In genomic region chr4:144930366-144930765, GRCm38 (mm10) we compare ENCODE assay signal across 8 mouse cellular contexts. TPM values are rescaled to one million over a fixed set of nuclear protein-coding genes. Genes with fewer than 3 reads are reported as not detected.
DNase-seq lines count a peak whose midpoint lies in the region; ATAC-seq and TF ChIP-seq lines count a peak whose summit lies in the region.

No protein-coding gene starts in this region.

- H3K27me3 ChIP-seq in intestine, postnatal 0 days (replicated peaks; ENCODE audit: control insufficient read depth, insufficient read depth, low read length): no peaks in the 10 kb centered on the region
- no peaks in the 10 kb centered on the region for H3K27me3 ChIP-seq in liver, embryonic 13.5 days

- H3K27ac ChIP-seq in intestine, postnatal 0 days (ENCODE audit: low read depth, low read length): peak overlapping the region; percentile 42
- no peak overlapping the region for H3K27ac ChIP-seq in liver, embryonic 13.5 days

- WGBS in intestine, postnatal 0 days: 15% methylated on average over 10 of the region's 10 CpGs
- WGBS in liver, embryonic 13.5 days (ENCODE audit: insufficient replicate concordance): 19% methylated on average over 10 of the region's 10 CpGs

- H3K36me3 ChIP-seq in intestine, postnatal 0 days (ENCODE audit: control insufficient read depth, insufficient read depth): peaks cover 24% of the 10 kb centered on the region
- H3K36me3 ChIP-seq in liver, embryonic 13.5 days: peaks cover 13% of the 10 kb centered on the region; the same call in 1 of the 2 replicates

- H3K9ac ChIP-seq in intestine, postnatal 0 days (ENCODE audit: low read depth, low read length): no peak overlapping the region
- no peak overlapping the region for H3K9ac ChIP-seq in liver, embryonic 13.5 days

- no peak overlapping the region for H3K4me3 ChIP-seq in intestine, postnatal 0 days (ENCODE audit: low read depth, low read length)
- H3K4me3 ChIP-seq in liver, embryonic 13.5 days (replicated peaks): no peak overlapping the region

- no peaks in the 10 kb centered on the region for H3K9me3 ChIP-seq in intestine, postnatal 0 days (ENCODE audit: control insufficient read depth)
- no peaks in the 10 kb centered on the region for H3K9me3 ChIP-seq in liver, embryonic 13.5 days (replicated peaks)

- peak overlapping the region; percentile 2; the same call in 1 of the 2 replicates for H3K4me2 ChIP-seq in intestine, postnatal 0 days (replicated peaks; ENCODE audit: low read depth)
- no peak overlapping the region for H3K4me2 ChIP-seq in liver, embryonic 13.5 days

- intact Hi-C loops in gastrocnemius, postnatal 14 days (cut with DNase I; ENCODE audit: low total_unique reads): no loop called here

- peaks cover 10% of the 10 kb centered on the region for H3K4me1 ChIP-seq in intestine, postnatal 0 days (replicated peaks; ENCODE audit: control insufficient read depth, insufficient read depth, low read length)
- H3K4me1 ChIP-seq in liver, embryonic 13.5 days (replicated peaks): 0 out of 2 replicates have a peak, but pooled peaks cover 9% of the 10 kb centered on the region

- peak; percentile 47 for ATAC-seq in intestine, postnatal 0 days
- ATAC-seq in liver, embryonic 13.5 days (ENCODE audit: low read depth): peak; percentile 38; the same call in 1 of the 2 replicates
- ATAC-seq in erythroblast, adult 5-6 weeks (replicated peaks; ENCODE audit: low FRiP score, poor library complexity, severe bottlenecking): no peak

- TF ChIP-seq CTCF in intestine, postnatal 0 days (IDR thresholded peaks at IDR 0.05; ENCODE audit: low read depth): no peak

- peak; percentile 21 for DNase-seq in layer of hippocampus, adult 11-12 months (ENCODE audit: low spot score)
- no peak for DNase-seq in layer of hippocampus, postnatal 36 days
- DNase-seq in cerebellum, adult 9-10 months: peak; percentile 28
- DNase-seq in gastrocnemius, postnatal 14 days: peak; percentile 82
- DNase-seq in liver, embryonic 13.5 days: no peak
- peak; percentile 66 to 72 for DNase-seq in right cerebral cortex, postnatal 10 days (ENCODE audit: low spot score in 2 of 2)

RNA-seq across cellular contexts. Expression of gene Dhrs3, which starts 37.7 kb away (rescaled TPM):
- total RNA-seq in layer of hippocampus, postnatal 36 days (2021): 10 to 100 TPM; 27.6 to 31.0 TPM
- total RNA-seq in gastrocnemius, postnatal 14 days (2021): 10 to 100 TPM; 33.8 to 48.2 TPM
- polyA plus RNA-seq in intestine, postnatal 0 days (2015; fragmentation: Nextera tagmentation; extraction: Ambion mirVana): 93.0 and 100 TPM in 2 replicates
- polyA plus RNA-seq in liver, embryonic 13.5 days (2015; fragmentation: Nextera tagmentation; extraction: Ambion mirVana): 25.0 and 31.3 TPM in 2 replicates
- total RNA-seq in erythroblast, adult 5-6 weeks (2015; ENCODE audit: low replicate concordance): 13.6 and 14.4 TPM in 2 replicates
- 10.3 and 16.5 TPM in 2 replicates for total RNA-seq in erythroblast, adult 5-6 weeks (2017; ENCODE audit: low replicate concordance)

Comparison
In these comparisons a context has a peak if more than half of its experiments do, and no peak if none do; other contexts are left out.
1. DNase-seq: peak in layer of hippocampus, adult 11-12 months (single experiment), cerebellum, adult 9-10 months (single experiment), gastrocnemius, postnatal 14 days (single experiment) and right cerebral cortex, postnatal 10 days (2 of 2); none in layer of hippocampus, postnatal 36 days (0 of 2) and liver, embryonic 13.5 days (single experiment).